Mouse (Mus musculus): ENCODE measurements around the gene Ect2.

Ect2 gene

DNA sequence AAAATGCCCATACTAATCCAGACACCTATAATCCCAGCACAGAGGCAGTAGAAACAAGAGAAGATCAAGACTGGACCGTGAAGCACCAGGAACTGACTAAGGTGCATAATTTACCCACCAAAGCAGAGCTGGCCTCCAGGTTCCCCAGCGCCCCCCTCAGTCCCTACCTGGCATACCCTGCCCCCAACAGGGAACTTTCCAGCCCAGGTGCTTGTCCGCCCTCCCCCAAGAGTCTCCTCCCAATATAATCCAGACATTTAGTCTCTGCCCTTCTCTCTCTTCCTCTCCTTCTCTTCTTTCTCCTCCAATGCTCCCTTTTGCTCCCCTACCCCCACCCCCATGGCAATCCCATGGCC lies 2.9 kb upstream of the Ect2 start:
- DNase-seq (ENCODE audit: low spot score): no peak

- DNase-seq (ENCODE audit: low spot score): no peak
Measured at GRCm38 (mm10) chr3:27155856-27156593, 2.3 kb upstream of the Ect2 start.

GRCm38 (mm10) chr3:27155051-27155855 lies 1.6 kb upstream of the Ect2 start:
- DNase-seq (ENCODE audit: low spot score): peak; percentile 11

GRCm38 (mm10) chr3:27154280-27154679 lies 602 bp upstream of the Ect2 start:
- no peak for DNase-seq (ENCODE audit: low spot score)

- DNase-seq (ENCODE audit: low spot score): no peak
Measured at GRCm38 (mm10) chr3:27153191-27153671, 447 bp downstream of the Ect2 start.

DNA sequence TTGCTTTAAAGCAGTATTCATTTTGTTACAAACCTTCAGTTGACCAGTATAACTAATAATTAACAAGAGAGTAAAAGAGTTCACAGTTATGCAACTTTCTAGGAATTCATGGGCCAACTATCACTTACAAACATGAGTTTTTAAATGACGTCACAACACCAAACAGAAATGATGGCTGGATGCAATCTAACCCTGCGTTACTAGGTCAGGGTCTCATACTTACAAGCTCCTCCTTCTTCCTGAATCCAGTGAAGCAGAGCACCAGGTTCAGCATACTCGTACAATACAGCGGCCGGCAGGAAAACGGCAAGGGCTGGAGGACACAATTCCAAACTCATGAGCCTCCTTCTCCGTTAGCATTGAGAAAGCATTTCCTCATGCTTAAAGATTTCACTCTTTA lies 7.9 kb downstream of the Ect2 start:
- no peak for DNase-seq (ENCODE audit: low spot score)

DNA sequence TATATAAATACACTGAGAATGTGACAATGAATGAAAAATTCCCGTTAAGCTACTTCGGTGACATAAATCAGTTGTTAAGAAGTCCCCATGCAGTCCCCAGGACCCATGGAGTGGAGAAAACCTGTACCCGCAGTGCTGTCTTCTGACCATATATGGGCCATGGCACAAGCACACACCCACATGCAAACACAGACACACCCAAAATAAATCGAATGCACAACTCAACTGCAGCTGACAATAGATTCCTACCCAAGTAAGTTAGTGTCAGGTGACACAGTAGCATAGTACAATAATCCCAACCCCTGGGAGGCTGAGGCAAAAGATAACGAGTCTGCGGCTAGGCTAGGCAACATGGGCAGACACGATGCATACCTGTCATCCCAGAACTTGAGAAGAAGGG lies 10.1 kb downstream of the Ect2 start:
- DNase-seq (ENCODE audit: low spot score): no peak

- DNase-seq (ENCODE audit: low spot score): no peak
Measured at GRCm38 (mm10) chr3:27140101-27140500, 13.6 kb downstream of the Ect2 start.

GRCm38 (mm10) chr3:27121864-27122450 lies 31.7 kb downstream of the Ect2 start:
- no peak for DNase-seq (ENCODE audit: low spot score)

DNA sequence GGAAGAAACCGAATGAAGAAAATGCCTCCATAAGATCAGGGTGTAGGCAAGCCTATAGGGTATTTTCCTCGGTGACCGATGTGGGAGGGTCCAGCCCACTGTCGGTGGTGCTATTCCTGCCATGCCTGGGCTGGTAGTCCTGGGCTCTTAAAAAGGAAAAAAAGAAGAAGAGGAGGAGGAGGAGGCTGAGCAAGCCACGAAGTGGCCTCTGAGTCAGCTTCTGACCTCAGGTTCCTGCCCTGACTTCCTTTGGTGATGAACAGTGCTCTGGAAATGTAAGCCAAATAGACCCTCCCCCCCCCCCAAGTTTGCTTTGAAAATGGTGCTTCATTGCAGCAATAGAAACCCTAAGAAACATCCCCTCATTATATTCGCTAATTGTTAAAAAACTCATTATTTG lies 32.7 kb downstream of the Ect2 start:
- no peak for DNase-seq (ENCODE audit: low spot score)

DNA sequence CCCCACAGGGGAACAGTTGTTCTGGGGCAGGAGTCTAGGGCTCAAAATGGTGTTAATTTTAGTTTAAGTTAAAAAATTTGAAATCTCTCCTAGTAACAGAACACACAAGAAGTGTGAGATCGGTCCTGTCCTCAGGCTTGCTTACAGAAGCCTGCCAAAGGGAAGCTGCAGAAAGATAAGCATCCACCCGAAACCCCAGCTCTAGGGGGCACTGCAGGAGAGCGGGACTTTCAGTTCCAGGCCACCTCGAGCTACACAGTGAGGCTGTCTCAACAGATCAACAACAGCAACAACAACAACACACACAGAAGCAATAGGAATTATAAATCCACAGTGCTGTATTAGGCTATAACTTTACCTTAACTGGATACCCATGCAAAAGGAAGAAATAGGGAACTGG lies 35.5 kb downstream of the Ect2 start:
- DNase-seq (ENCODE audit: low spot score): no peak

DNA sequence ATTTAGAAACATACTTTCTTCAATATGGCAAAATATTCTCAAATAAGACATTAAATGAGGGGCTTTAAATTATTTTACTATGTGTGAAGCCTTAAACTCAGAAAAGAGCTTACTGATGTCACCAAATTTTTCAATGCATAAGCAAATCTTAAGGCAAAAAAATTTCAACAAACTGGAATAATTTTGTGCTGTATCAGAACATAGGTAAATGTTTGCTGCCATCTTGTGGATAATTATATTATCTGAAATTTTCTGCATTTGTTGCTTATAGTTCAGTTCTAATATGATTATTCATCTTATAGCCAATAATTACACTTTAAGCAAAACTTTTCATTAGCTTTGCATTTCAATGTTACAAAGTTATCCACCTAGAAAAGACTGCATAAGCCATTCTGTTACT lies 42.8 kb downstream of the Ect2 start:
- DNase-seq (ENCODE audit: low spot score): no peak

- DNase-seq (ENCODE audit: low spot score): no peak
Measured at GRCm38 (mm10) chr3:27109109-27109508, 44.6 kb downstream of the Ect2 start.

DNA sequence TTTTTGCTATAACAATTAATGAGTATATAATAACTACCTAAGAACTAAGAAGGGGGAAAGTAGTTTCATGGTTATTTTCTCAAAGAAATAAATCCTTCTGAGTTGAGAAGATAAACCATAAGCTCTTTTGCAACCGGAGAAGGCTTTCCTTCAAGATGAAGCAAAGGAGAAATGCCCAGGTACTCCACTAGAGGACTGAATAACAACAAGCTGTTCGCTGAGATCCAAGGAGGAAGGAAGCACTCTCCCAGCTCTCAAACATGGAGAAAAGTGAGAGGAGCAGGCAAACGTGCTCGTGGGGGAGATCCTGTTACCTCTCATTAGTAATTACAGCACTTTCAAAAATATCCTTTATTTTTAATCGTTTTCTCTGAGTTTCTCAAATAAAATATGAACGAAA lies 46.5 kb downstream of the Ect2 start:
- DNase-seq (ENCODE audit: low spot score): no peak

- DNase-seq (ENCODE audit: low spot score): no peak
Measured at GRCm38 (mm10) chr3:27102965-27103364, 50.7 kb downstream of the Ect2 start.

- no peak for DNase-seq (ENCODE audit: low spot score)
Measured at GRCm38 (mm10) chr3:27098633-27099032, 55.0 kb downstream of the Ect2 start.

GRCm38 (mm10) chr3:27086221-27086620 lies 67.5 kb downstream of the Ect2 start:
- DNase-seq (ENCODE audit: low spot score): no peak

- DNase-seq (ENCODE audit: low spot score): no peak
Measured at GRCm38 (mm10) chr3:27081229-27082060, 72.2 kb downstream of the Ect2 start.

DNA sequence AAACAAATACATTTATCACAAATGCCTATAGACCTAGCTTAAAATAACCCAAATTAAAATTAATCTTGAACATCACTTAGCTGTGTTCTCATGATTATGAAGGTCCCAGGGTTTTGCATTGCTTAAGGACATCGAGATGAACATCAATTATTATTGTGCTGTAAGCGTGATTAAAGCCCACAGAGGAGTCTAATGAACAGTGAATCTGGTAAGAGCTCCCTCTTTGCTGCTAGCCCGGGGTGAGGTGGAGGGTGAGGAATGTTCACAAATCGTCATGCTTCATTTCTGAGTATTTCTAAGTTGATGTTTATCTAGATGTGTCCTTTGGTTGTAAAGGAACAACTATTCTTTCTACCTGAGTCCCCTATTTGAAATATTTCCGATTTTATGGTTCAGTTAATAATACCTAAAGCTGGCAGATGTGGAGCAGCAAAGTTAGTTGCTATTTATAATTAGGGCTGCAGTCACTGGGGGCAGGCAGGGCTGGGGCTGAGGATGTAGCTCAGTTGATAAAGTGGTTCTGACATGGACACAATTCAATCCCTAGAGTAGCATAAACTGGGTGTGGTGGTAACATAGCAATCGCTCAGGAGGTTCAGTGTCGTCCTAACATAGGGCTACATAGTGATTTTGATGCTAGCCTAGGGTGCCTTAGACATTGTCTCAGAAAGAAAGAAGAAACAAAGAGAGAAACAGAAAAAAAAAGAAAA lies 73.5 kb downstream of the Ect2 start:
- no peak for DNase-seq (ENCODE audit: low spot score)

DNA sequence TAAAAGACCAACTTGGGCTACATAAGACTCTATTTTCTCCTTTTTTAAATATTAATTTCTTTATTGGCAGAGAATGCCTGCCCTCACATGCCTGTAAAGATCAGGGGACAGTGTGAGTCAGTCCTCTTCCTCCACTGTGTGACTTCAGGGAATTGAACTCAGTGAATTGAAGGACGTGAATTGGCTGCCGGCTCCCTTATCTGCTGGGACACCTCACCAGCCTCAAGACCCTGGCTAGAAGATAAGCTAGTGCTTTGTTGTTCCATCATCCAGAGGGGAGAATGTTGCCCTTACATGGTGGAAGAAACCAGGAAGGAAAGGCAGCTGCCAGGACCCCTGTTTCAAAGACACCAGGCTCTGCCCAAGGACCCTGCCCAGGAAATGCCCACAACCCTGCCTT lies 79.8 kb downstream of the Ect2 start:
- DNase-seq (ENCODE audit: low spot score): no peak

DNA sequence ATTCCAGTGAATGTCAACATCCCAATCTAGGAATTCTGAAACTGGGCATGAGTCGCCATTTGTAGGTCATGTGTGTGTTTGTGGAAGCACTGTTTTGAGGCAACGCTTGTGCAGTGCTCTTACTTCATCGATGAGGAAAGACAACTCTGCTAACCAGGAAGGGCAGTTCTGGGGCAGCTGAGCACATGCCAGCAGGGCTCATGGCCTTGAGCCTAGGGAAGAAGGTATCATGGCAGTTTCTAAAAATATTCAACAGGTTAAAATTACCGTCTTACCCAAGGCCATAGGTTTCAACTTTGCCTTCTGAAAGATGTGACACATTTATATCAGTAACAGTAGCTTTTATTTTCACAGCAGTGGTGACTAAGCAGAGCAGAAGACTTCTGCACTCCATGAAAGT lies 82.0 kb downstream of the Ect2 start:
- DNase-seq (ENCODE audit: low spot score): no peak

DNA sequence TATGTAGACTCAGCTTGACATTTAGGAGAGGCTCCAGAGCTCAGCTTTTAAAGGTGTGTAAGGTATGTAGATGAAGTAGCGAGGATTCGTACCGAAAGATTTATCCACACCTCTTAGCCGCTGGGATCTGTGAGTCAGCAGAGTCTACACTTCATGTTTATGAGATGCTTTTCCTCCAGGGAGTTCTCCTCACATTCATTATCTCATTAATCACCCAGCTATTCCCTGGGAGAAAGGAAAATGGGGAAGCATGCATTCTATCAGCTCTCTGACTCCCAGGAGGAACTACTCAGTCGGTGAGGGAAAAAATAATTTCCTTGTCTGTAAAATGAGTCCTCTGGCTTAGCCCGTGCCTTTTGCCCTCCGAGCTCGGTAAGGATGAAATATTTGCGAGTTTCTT lies 83.3 kb downstream of the Ect2 start:
- no peak for DNase-seq (ENCODE audit: low spot score)
